Mouse (Mus musculus): ENCODE results near the gene Gm6993. TPM values are rescaled to one million over a fixed set of nuclear protein-coding genes. Genes with fewer than 3 reads are reported as not detected.

Gene Gm6993
- polyA plus RNA-seq, 1 experiment from 2014 or later = not detected

- Histone ChIP-seq H3K36me3 (peaks cover 47% of the 10 kb centered on the region), H3K27ac (replicated peaks) (peak overlapping the region; percentile 39), H3K4me3 (replicated peaks) (no peak overlapping the region), H3K4me2 (replicated peaks) (peak overlapping the region; percentile 27; the same call in 1 of the 2 replicates), H3K4me1 (peaks cover 58% of the 10 kb centered on the region), H3K9me3 (replicated peaks) (no peaks in the 10 kb centered on the region), H3K9ac (no peak overlapping the region), H3K27me3 (no peaks in the 10 kb centered on the region)
- 47% methylated on average over 8 of the region's 8 CpGs for WGBS
- ATAC-seq (ENCODE audit: insufficient number of reproducible peaks, low FRiP score, low TSS enrichment, low read depth) = no peak
Observed at GRCm38 (mm10) chr12:31272012-31272735, 31.6 kb downstream of the Gm6993 start.

- H3K4me2 ChIP-seq (replicated peaks) = no peak overlapping the region
- ATAC-seq (ENCODE audit: insufficient number of reproducible peaks, low FRiP score, low TSS enrichment, low read depth) = no peak
- no peak overlapping the region for H3K9ac ChIP-seq
- H3K27ac ChIP-seq (replicated peaks) = no peak overlapping the region
- H3K4me3 ChIP-seq (replicated peaks) = no peak overlapping the region
- peaks cover 47% of the 10 kb centered on the region for H3K36me3 ChIP-seq
- no peaks in the 10 kb centered on the region for H3K27me3 ChIP-seq
- H3K4me1 ChIP-seq = peaks cover 52% of the 10 kb centered on the region
- no peaks in the 10 kb centered on the region for H3K9me3 ChIP-seq (replicated peaks)
- WGBS = 61% methylated on average over 2 of the region's 2 CpGs
Observed at GRCm38 (mm10) chr12:31272846-31273245, 32.3 kb downstream of the Gm6993 start.

- Histone ChIP-seq H3K27ac (replicated peaks) (no peak overlapping the region), H3K4me3 (replicated peaks) (no peak overlapping the region), H3K9me3 (replicated peaks) (no peaks in the 10 kb centered on the region), H3K4me2 (replicated peaks) (no peak overlapping the region), H3K4me1 (peaks cover 46% of the 10 kb centered on the region), H3K36me3 (peaks cover 55% of the 10 kb centered on the region), H3K9ac (no peak overlapping the region), H3K27me3 (no peaks in the 10 kb centered on the region)
- ATAC-seq (ENCODE audit: insufficient number of reproducible peaks, low FRiP score, low TSS enrichment, low read depth) = no peak
- WGBS = 96% methylated on average over 7 of the region's 7 CpGs
Observed at GRCm38 (mm10) chr12:31273646-31274045, 33.1 kb downstream of the Gm6993 start.

GRCm38 (mm10) chr12:31275411-31275810, 34.8 kb downstream of the Gm6993 start:
- Histone ChIP-seq H3K4me2 (replicated peaks) (no peak overlapping the region), H3K27ac (replicated peaks) (0 out of 2 replicates have a peak overlapping the region, but pooled peaks have one; percentile 7), H3K4me1 (peaks cover 36% of the 10 kb centered on the region), H3K9me3 (replicated peaks) (no peaks in the 10 kb centered on the region), H3K9ac (no peak overlapping the region), H3K36me3 (peaks cover 54% of the 10 kb centered on the region), H3K27me3 (no peaks in the 10 kb centered on the region), H3K4me3 (replicated peaks) (no peak overlapping the region)
- WGBS = 54% methylated on average over 10 of the region's 10 CpGs
- no peak for ATAC-seq (ENCODE audit: insufficient number of reproducible peaks, low FRiP score, low TSS enrichment, low read depth)

GRCm38 (mm10) chr12:31278270-31278669, 37.7 kb downstream of the Gm6993 start:
- no peak overlapping the region for H3K9ac ChIP-seq
- peaks cover 10% of the 10 kb centered on the region for H3K4me1 ChIP-seq
- H3K9me3 ChIP-seq (replicated peaks) = no peaks in the 10 kb centered on the region
- no peak for ATAC-seq (ENCODE audit: insufficient number of reproducible peaks, low FRiP score, low TSS enrichment, low read depth)
- no peaks in the 10 kb centered on the region for H3K27me3 ChIP-seq
- peaks cover 60% of the 10 kb centered on the region for H3K36me3 ChIP-seq
- no peak overlapping the region for H3K4me3 ChIP-seq (replicated peaks)
- WGBS = 88% methylated on average over 11 of the region's 11 CpGs
- H3K4me2 ChIP-seq (replicated peaks) = no peak overlapping the region
- H3K27ac ChIP-seq (replicated peaks) = no peak overlapping the region

- Histone ChIP-seq H3K27ac (replicated peaks) (no peak overlapping the region), H3K9me3 (replicated peaks) (no peaks in the 10 kb centered on the region), H3K27me3 (no peaks in the 10 kb centered on the region), H3K4me3 (replicated peaks) (no peak overlapping the region), H3K9ac (no peak overlapping the region), H3K4me1 (peaks cover 5% of the 10 kb centered on the region), H3K4me2 (replicated peaks) (no peak overlapping the region), H3K36me3 (peaks cover 56% of the 10 kb centered on the region)
- no peak for ATAC-seq (ENCODE audit: insufficient number of reproducible peaks, low FRiP score, low TSS enrichment, low read depth)
- 68% methylated on average over 7 of the region's 7 CpGs for WGBS
Observed at GRCm38 (mm10) chr12:31280318-31280717, 39.7 kb downstream of the Gm6993 start.

- Histone ChIP-seq H3K27ac (replicated peaks) (no peak overlapping the region), H3K4me1 (no peaks in the 10 kb centered on the region), H3K4me2 (replicated peaks) (no peak overlapping the region), H3K27me3 (no peaks in the 10 kb centered on the region), H3K36me3 (peaks cover 60% of the 10 kb centered on the region), H3K9ac (no peak overlapping the region), H3K4me3 (replicated peaks) (no peak overlapping the region), H3K9me3 (replicated peaks) (no peaks in the 10 kb centered on the region)
- no peak for ATAC-seq (ENCODE audit: insufficient number of reproducible peaks, low FRiP score, low TSS enrichment, low read depth)
- 50% methylated on average over 9 of the region's 9 CpGs for WGBS
Observed at GRCm38 (mm10) chr12:31281100-31281591, 40.6 kb downstream of the Gm6993 start.

- Histone ChIP-seq H3K36me3 (peaks cover 66% of the 10 kb centered on the region), H3K27me3 (no peaks in the 10 kb centered on the region), H3K9me3 (replicated peaks) (no peaks in the 10 kb centered on the region), H3K9ac (no peak overlapping the region), H3K27ac (replicated peaks) (no peak overlapping the region), H3K4me3 (replicated peaks) (no peak overlapping the region), H3K4me2 (replicated peaks) (no peak overlapping the region), H3K4me1 (no peaks in the 10 kb centered on the region)
- 87% methylated on average over 5 of the region's 5 CpGs for WGBS
- ATAC-seq (ENCODE audit: insufficient number of reproducible peaks, low FRiP score, low TSS enrichment, low read depth) = no peak
Observed at GRCm38 (mm10) chr12:31282241-31282640, 41.7 kb downstream of the Gm6993 start.

GRCm38 (mm10) chr12:31283131-31283530, 42.6 kb downstream of the Gm6993 start:
- peaks cover 72% of the 10 kb centered on the region for H3K36me3 ChIP-seq
- no peaks in the 10 kb centered on the region for H3K27me3 ChIP-seq
- no peak overlapping the region for H3K9ac ChIP-seq
- no peak overlapping the region for H3K4me3 ChIP-seq (replicated peaks)
- no peaks in the 10 kb centered on the region for H3K9me3 ChIP-seq (replicated peaks)
- no peak for ATAC-seq (ENCODE audit: insufficient number of reproducible peaks, low FRiP score, low TSS enrichment, low read depth)
- no peak overlapping the region for H3K27ac ChIP-seq (replicated peaks)
- H3K4me1 ChIP-seq = no peaks in the 10 kb centered on the region
- no peak overlapping the region for H3K4me2 ChIP-seq (replicated peaks)
- WGBS = 69% methylated on average over 4 of the region's 4 CpGs

GRCm38 (mm10) chr12:31283617-31284136, 43.1 kb downstream of the Gm6993 start:
- Histone ChIP-seq H3K4me3 (replicated peaks) (no peak overlapping the region), H3K9ac (no peak overlapping the region), H3K27me3 (no peaks in the 10 kb centered on the region), H3K27ac (replicated peaks) (no peak overlapping the region), H3K36me3 (peaks cover 72% of the 10 kb centered on the region), H3K9me3 (replicated peaks) (no peaks in the 10 kb centered on the region), H3K4me2 (replicated peaks) (no peak overlapping the region), H3K4me1 (no peaks in the 10 kb centered on the region)
- WGBS = 50% methylated on average over 4 of the region's 4 CpGs
- no peak for ATAC-seq (ENCODE audit: insufficient number of reproducible peaks, low FRiP score, low TSS enrichment, low read depth)

- no peak for ATAC-seq (ENCODE audit: insufficient number of reproducible peaks, low FRiP score, low TSS enrichment, low read depth)
- no peak overlapping the region for H3K4me2 ChIP-seq (replicated peaks)
- no peaks in the 10 kb centered on the region for H3K9me3 ChIP-seq (replicated peaks)
- H3K27me3 ChIP-seq = no peaks in the 10 kb centered on the region
- WGBS = 62% methylated on average over 10 of the region's 10 CpGs
- H3K9ac ChIP-seq = no peak overlapping the region
- H3K4me1 ChIP-seq = peaks cover 4% of the 10 kb centered on the region; the same call in 1 of the 2 replicates
- H3K4me3 ChIP-seq (replicated peaks) = no peak overlapping the region
- H3K27ac ChIP-seq (replicated peaks) = no peak overlapping the region
- H3K36me3 ChIP-seq = peaks cover 58% of the 10 kb centered on the region
Observed at GRCm38 (mm10) chr12:31289046-31289445, 48.5 kb downstream of the Gm6993 start.
